Mouse (Mus musculus): ENCODE data around the gene Dolpp1.

DNA sequence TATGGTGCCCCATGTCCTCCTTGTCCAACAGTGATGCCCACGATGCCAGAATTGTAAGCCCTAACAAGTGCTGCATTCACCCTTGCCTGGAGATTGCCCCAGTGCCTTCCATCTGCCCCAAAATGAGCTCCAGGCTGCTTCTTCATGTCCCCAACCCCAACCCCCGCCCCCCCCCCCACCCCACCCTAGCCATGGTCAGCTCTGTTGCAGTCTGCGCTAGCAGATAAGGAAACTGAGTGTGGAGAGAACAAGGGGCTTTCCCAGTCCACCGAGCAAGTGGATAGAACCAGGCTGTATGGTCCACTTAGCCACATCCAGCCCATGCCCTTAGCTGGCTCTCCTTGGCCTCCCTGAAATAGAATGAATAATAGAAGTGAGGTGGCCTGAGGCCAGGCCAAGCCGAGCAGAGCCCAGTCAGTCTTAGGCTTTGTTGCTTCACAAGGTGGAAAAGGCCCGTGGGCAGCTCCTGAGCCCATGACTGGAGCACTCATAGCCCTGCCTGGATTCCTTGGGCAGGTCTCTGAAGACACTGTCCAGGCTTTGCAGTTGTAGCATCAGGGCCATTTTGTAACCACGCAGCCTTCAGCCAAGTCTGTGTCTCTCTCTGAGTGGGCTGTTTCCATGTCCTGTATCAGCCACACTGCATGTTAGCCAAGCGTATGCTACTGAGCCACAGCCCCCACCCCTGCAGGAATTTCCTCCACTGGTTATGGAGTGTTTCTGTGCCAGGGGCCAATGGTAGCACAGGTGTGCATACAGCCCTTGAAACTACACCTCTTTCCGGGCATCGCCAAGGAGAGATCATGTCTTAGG lies 11.3 kb upstream of the Dolpp1 start:
- TF ChIP-seq CTCF (IDR thresholded peaks at IDR 0.05; ENCODE audit: low read depth) (no peak), EP300 (IDR thresholded peaks at IDR 0.05; ENCODE audit: low read depth) (no peak)

Data from liver, postnatal 0 days (tissue).